Comparison of ENCODE assay signal across 21 mouse cellular contexts in genomic region chr5:48005533-48005932, GRCm38 (mm10). TPM values are rescaled to one million over a fixed set of nuclear protein-coding genes. Genes with fewer than 3 reads are reported as not detected.
DNase-seq lines count a peak whose midpoint lies in the region; ATAC-seq lines count a peak whose summit lies in the region.
"Had no signal": no experiment of that assay in that cellular context is flagged by ENCODE, and none has a peak within 500 bp of the region (broad histone marks: within the 10 kb centered on the region; RNA-seq: fewer than 3 reads in every experiment).

No protein-coding gene starts in this region.

- peak; percentile 53 for ATAC-seq in neural tube, embryonic 12.5 days (ENCODE audit: low FRiP score, low read depth)
- no peak for ATAC-seq in neural tube, embryonic 15.5 days (ENCODE audit: low FRiP score)
- ATAC-seq in midbrain, embryonic 13.5 days: peak; percentile 43; the same call in 1 of the 2 replicates
- ATAC-seq: intestine, embryonic 16.5 days; liver, embryonic 12.5 days had no signal

- no peaks in the 10 kb centered on the region for H3K27me3 ChIP-seq in neural tube, embryonic 12.5 days (replicated peaks)
- H3K27me3 ChIP-seq in neural tube, embryonic 15.5 days (replicated peaks): no peaks in the 10 kb centered on the region
- H3K27me3 ChIP-seq in midbrain, embryonic 13.5 days: no peaks in the 10 kb centered on the region
- H3K27me3 ChIP-seq: heart, embryonic 12.5 days; kidney, embryonic 15.5 days; liver, embryonic 12.5 days had no signal

- no peak overlapping the region for H3K4me2 ChIP-seq in neural tube, embryonic 12.5 days (replicated peaks)
- H3K4me2 ChIP-seq in neural tube, embryonic 15.5 days: no peak overlapping the region
- H3K4me2 ChIP-seq in midbrain, embryonic 13.5 days (replicated peaks): no peak overlapping the region
- H3K4me2 ChIP-seq: heart, embryonic 12.5 days; kidney, embryonic 15.5 days; liver, embryonic 12.5 days; lung, embryonic 14.5 days had no signal

- 37% methylated on average over 9 of the region's 9 CpGs for WGBS in neural tube, embryonic 12.5 days
- 27% methylated on average over 9 of the region's 9 CpGs for WGBS in neural tube, embryonic 15.5 days
- WGBS in midbrain, embryonic 13.5 days: 35% methylated on average over 9 of the region's 9 CpGs

- H3K9me3 ChIP-seq in neural tube, embryonic 12.5 days: no peaks in the 10 kb centered on the region
- no peaks in the 10 kb centered on the region for H3K9me3 ChIP-seq in neural tube, embryonic 15.5 days (replicated peaks)
- H3K9me3 ChIP-seq in midbrain, embryonic 13.5 days: no peaks in the 10 kb centered on the region
- H3K9me3 ChIP-seq: heart, embryonic 12.5 days; kidney, embryonic 15.5 days; liver, embryonic 12.5 days had no signal

- H3K9ac ChIP-seq in neural tube, embryonic 12.5 days: no peak overlapping the region
- H3K9ac ChIP-seq in neural tube, embryonic 15.5 days (replicated peaks): no peak overlapping the region
- no peak overlapping the region for H3K9ac ChIP-seq in midbrain, embryonic 13.5 days (replicated peaks)
- H3K9ac ChIP-seq: heart, embryonic 12.5 days; kidney, embryonic 15.5 days; liver, embryonic 12.5 days; lung, embryonic 14.5 days had no signal

- DNase-seq in embryo, embryonic 10 days (ENCODE audit: low spot score): peak; percentile 54
- DNase-seq in embryo, embryonic 9.5 days (ENCODE audit: extremely low spot score): no peak
- DNase-seq in gastrocnemius, postnatal 10 days: no peak
- DNase-seq in MN1 (ENCODE audit: low spot score): no peak
- no peak for DNase-seq in right cerebral cortex, adult 2 months (ENCODE audit: low spot score in 2 of 2)
- DNase-seq: adrenal gland, adult 2 months; cerebellum, postnatal 14 days; heart, postnatal 36 days; left cerebral cortex, postnatal 4 days; lung, embryonic 14.5 days; thymus, postnatal 36 days had no signal

- peaks cover 4% of the 10 kb centered on the region; the same call in 1 of the 2 replicates for H3K4me1 ChIP-seq in neural tube, embryonic 12.5 days
- H3K4me1 ChIP-seq in neural tube, embryonic 15.5 days: 0 out of 2 replicates have a peak, but pooled peaks cover 7% of the 10 kb centered on the region
- H3K4me1 ChIP-seq in midbrain, embryonic 13.5 days (replicated peaks): peaks cover 14% of the 10 kb centered on the region
- H3K4me1 ChIP-seq: liver, embryonic 12.5 days had no signal

- no peaks in the 10 kb centered on the region for H3K36me3 ChIP-seq in neural tube, embryonic 12.5 days
- no peaks in the 10 kb centered on the region for H3K36me3 ChIP-seq in neural tube, embryonic 15.5 days
- H3K36me3 ChIP-seq in midbrain, embryonic 13.5 days: no peaks in the 10 kb centered on the region
- H3K36me3 ChIP-seq: liver, embryonic 12.5 days had no signal

- no peak overlapping the region for H3K27ac ChIP-seq in neural tube, embryonic 12.5 days
- no peak overlapping the region for H3K27ac ChIP-seq in neural tube, embryonic 15.5 days (replicated peaks)
- H3K27ac ChIP-seq in midbrain, embryonic 13.5 days: no peak overlapping the region
- H3K27ac ChIP-seq: kidney, embryonic 15.5 days; liver, embryonic 12.5 days; macrophage had no signal

- H3K4me3 ChIP-seq in neural tube, embryonic 12.5 days: no peak overlapping the region
- no peak overlapping the region for H3K4me3 ChIP-seq in neural tube, embryonic 15.5 days (replicated peaks)
- H3K4me3 ChIP-seq in midbrain, embryonic 13.5 days (replicated peaks): no peak overlapping the region
- H3K4me3 ChIP-seq: erythroblast, embryonic 14.5 days; heart, embryonic 12.5 days; kidney, embryonic 15.5 days; liver, embryonic 12.5 days had no signal

RNA-seq across cellular contexts. Expression of gene Slit2, which starts 22.6 kb away (rescaled TPM):
- 91.3 and 96.3 TPM in 2 replicates for polyA plus RNA-seq in neural tube, embryonic 12.5 days (2016; fragmentation: Nextera tagmentation; extraction: Ambion mirVana)
- 32.9 and 39.1 TPM in 2 replicates for polyA plus RNA-seq in neural tube, embryonic 15.5 days (2015; fragmentation: Nextera tagmentation; extraction: Ambion mirVana)
- 29.1 and 37.8 TPM in 2 replicates for polyA plus RNA-seq in midbrain, embryonic 13.5 days (2015; fragmentation: Nextera tagmentation; extraction: Ambion mirVana)
- 1 to 10 TPM; 4.4 to 7.4 TPM for total RNA-seq in gastrocnemius, postnatal 10 days (2021)
- total RNA-seq: MEL had no signal
- polyA plus RNA-seq: macrophage had no signal
